Comparison of ENCODE assay signal across 18 mouse cellular contexts in the genomic region with DNA sequence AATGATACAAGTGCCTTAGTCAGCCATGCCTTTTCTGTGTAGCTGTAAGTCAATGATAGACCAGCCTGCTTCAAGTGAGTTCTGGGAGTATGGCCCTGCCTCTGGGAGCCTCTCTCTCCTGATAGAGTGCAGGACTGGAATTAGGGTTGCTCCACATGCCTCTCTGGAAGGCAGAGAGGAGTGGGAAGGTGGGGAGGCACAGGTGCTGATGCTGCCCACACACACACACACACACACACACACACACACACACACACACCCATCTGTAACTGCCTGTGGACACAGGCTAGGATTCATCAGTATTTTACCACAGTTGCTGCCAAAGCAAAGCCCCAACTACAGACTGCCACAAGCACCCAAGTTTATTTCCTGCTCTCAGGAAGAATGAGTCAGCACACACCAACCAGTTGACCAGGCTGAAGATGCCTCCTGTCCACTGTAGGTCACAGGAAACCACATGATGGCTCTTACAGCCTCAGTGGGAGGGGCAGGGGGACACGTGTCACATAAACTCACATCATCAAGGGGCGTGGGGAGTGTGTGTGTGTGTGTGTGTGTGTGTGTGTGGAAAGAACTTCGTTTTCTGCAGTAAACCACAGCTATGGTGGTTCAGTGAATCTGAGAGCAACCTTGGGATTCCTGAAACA. TPM values are rescaled to one million over a fixed set of nuclear protein-coding genes. Genes with fewer than 3 reads are reported as not detected.
DNase-seq lines count a peak whose midpoint lies in the region; ATAC-seq and TF ChIP-seq lines count a peak whose summit lies in the region.
"Had no signal": no experiment of that assay in that cellular context is flagged by ENCODE, and none has a peak within 500 bp of the region (broad histone marks: within the 10 kb centered on the region; RNA-seq: fewer than 3 reads in every experiment).

No protein-coding gene starts in this region.

- no peak overlapping the region for H3K9ac ChIP-seq in heart, embryonic 12.5 days
- H3K9ac ChIP-seq in liver, adult 2 months (ENCODE audit: low read depth, low read length) = no peak overlapping the region
- H3K9ac ChIP-seq: forebrain, embryonic 13.5 days; liver, embryonic 13.5 days had no signal

- WGBS in heart, embryonic 12.5 days = 52% methylated on average over 3 of the region's 3 CpGs
- WGBS in liver, adult 2 months = 61% methylated on average over 3 of the region's 3 CpGs
- WGBS in thymus, adult 2 months = 9% methylated on average over 3 of the region's 3 CpGs

- no peak for DNase-seq in heart, postnatal 25 days (ENCODE audit: low spot score)
- peak; percentile 67 for DNase-seq in adipocyte (ENCODE audit: low spot score)
- DNase-seq in liver, adult 2 months (ENCODE audit: extremely low read depth, low read depth, low spot score) = peak; percentile 33
- no peak for DNase-seq in gastrocnemius, postnatal 10 days
- no peak for DNase-seq in thymus, adult 2 months
- DNase-seq: kidney, adult 2 months; layer of hippocampus, postnatal 36 days; liver, embryonic 13.5 days; thymus, postnatal 14 days had no signal

- no peak for TF ChIP-seq CTCF in liver, adult 2 months (IDR thresholded peaks at IDR 0.05; ENCODE audit: low read depth, low read length)
- no peak for TF ChIP-seq CTCF in thymus, adult 2 months (IDR thresholded peaks at IDR 0.05; ENCODE audit: borderline replicate concordance, control insufficient read depth, extremely low read depth, insufficient read depth, low read length, poor library complexity)

- no peaks in the 10 kb centered on the region for H3K79me2 ChIP-seq in liver, adult 2 months (ENCODE audit: control insufficient read depth, insufficient read depth, low read length)

- intact Hi-C loops in heart, postnatal 25 days (cut with DNase I) = no loop called here

- no peak overlapping the region for H3K4me3 ChIP-seq in heart, embryonic 12.5 days
- H3K4me3 ChIP-seq in liver, adult 2 months (ENCODE audit: insufficient read depth, low read depth, low read length) = no peak overlapping the region
- no peak overlapping the region for H3K4me3 ChIP-seq in thymus, adult 2 months (ENCODE audit: control insufficient read depth, insufficient read depth, low read length)
- H3K4me3 ChIP-seq: forebrain, embryonic 13.5 days; heart, adult 2 months; liver, embryonic 13.5 days had no signal

- no peak overlapping the region for H3K4me2 ChIP-seq in heart, embryonic 12.5 days
- H3K4me2 ChIP-seq: forebrain, embryonic 13.5 days; liver, embryonic 13.5 days had no signal

- no peaks in the 10 kb centered on the region for H3K36me3 ChIP-seq in heart, embryonic 12.5 days
- no peaks in the 10 kb centered on the region for H3K36me3 ChIP-seq in liver, adult 2 months (ENCODE audit: control insufficient read depth, insufficient read depth, low read length)
- H3K36me3 ChIP-seq in thymus, adult 2 months (ENCODE audit: control insufficient read depth, insufficient read depth, low read length) = no peaks in the 10 kb centered on the region
- H3K36me3 ChIP-seq: G1E; liver, embryonic 13.5 days had no signal

- TF ChIP-seq POLR2A in liver, adult 2 months (IDR thresholded peaks at IDR 0.05; ENCODE audit: extremely low read depth, insufficient read depth, low read length) = no peak
- TF ChIP-seq POLR2A in thymus, adult 2 months (IDR thresholded peaks at IDR 0.05; ENCODE audit: control insufficient read depth, extremely low read depth, insufficient read depth, low read length, poor library complexity) = no peak

- H3K27ac ChIP-seq in heart, embryonic 12.5 days (ENCODE audit: poor library complexity, severe bottlenecking) = 0 out of 2 replicates have a peak overlapping the region, but pooled peaks have one; percentile 18
- H3K27ac ChIP-seq in liver, adult 2 months (replicated peaks; ENCODE audit: insufficient read depth, low read depth, low read length) = no peak overlapping the region
- no peak overlapping the region for H3K27ac ChIP-seq in thymus, adult 2 months (ENCODE audit: control insufficient read depth, insufficient read depth, low read length)
- H3K27ac ChIP-seq: forebrain, embryonic 13.5 days; heart, adult 2 months; liver, embryonic 13.5 days had no signal

- no peaks in the 10 kb centered on the region for H3K27me3 ChIP-seq in heart, embryonic 12.5 days (replicated peaks)
- no peaks in the 10 kb centered on the region for H3K27me3 ChIP-seq in liver, adult 2 months (ENCODE audit: control insufficient read depth, insufficient read depth, low read length)
- no peaks in the 10 kb centered on the region for H3K27me3 ChIP-seq in thymus, adult 2 months (ENCODE audit: control insufficient read depth, insufficient read depth, low read length)
- H3K27me3 ChIP-seq: forebrain, embryonic 13.5 days; liver, embryonic 13.5 days had no signal

- no peaks in the 10 kb centered on the region for H3K9me3 ChIP-seq in heart, embryonic 12.5 days (replicated peaks)
- H3K9me3 ChIP-seq: forebrain, embryonic 13.5 days; liver, embryonic 13.5 days had no signal

- ATAC-seq in heart, embryonic 12.5 days (ENCODE audit: insufficient number of reproducible peaks, low FRiP score) = no peak
- peak; percentile 80 for ATAC-seq in monocyte, adult 5-6 weeks (replicated peaks; ENCODE audit: insufficient number of reproducible peaks, low FRiP score, low TSS enrichment, poor library complexity, severe bottlenecking)
- no peak for ATAC-seq in CD4-positive, CD25-positive, alpha-beta regulatory T cell, adult 4 months
- ATAC-seq: forebrain, embryonic 13.5 days had no signal

- H3K4me1 ChIP-seq in heart, embryonic 12.5 days (replicated peaks) = peaks cover 12% of the 10 kb centered on the region
- no peaks in the 10 kb centered on the region for H3K4me1 ChIP-seq in liver, adult 2 months (ENCODE audit: control insufficient read depth, insufficient read depth, low read length)
- no peaks in the 10 kb centered on the region for H3K4me1 ChIP-seq in thymus, adult 2 months (replicated peaks; ENCODE audit: control insufficient read depth, insufficient read depth, low read length)
- H3K4me1 ChIP-seq: forebrain, embryonic 13.5 days; liver, embryonic 13.5 days had no signal

RNA-seq across cellular contexts. Expression of a gene that starts 3.7 kb away (rescaled TPM):
- not detected in 2 replicates for polyA plus RNA-seq in heart, embryonic 12.5 days (2016; fragmentation: Nextera tagmentation; extraction: Ambion mirVana)
- not detected for total RNA-seq in heart, postnatal 25 days (2021)
- total RNA-seq in liver, adult 2 months (2014; rRNA removed) = 0.20 TPM in 1 of 2 replicates, not detected in the other
- 0.24 and 0.49 TPM in 2 replicates for polyA plus RNA-seq in liver, adult 2 months (2012; rRNA removed)
- total RNA-seq in monocyte, adult 5-6 weeks (2017) = 3.5 TPM in 1 of 3 replicates, not detected in the others
- not detected for polyA plus RNA-seq in CD4-positive, CD25-positive, alpha-beta regulatory T cell, adult 4 months (2017; shearing (Covaris generic))
- total RNA-seq in gastrocnemius, postnatal 10 days (2021) = not detected
- 2.1 and 5.8 TPM in 2 replicates for polyA plus RNA-seq in thymus, adult 2 months (2012; rRNA removed)
- total RNA-seq: G1E; heart, adult 2 months; layer of hippocampus, postnatal 36 days had no signal
- polyA plus RNA-seq: cortical plate, adult 2 months; forebrain, embryonic 13.5 days; G1E; heart, adult 2 months; neural tube, embryonic 11.5 days; small intestine, adult 2 months had no signal

RNA-seq across cellular contexts. Expression of a gene that starts 24.4 kb away (rescaled TPM):
- polyA plus RNA-seq in heart, embryonic 12.5 days (2016; fragmentation: Nextera tagmentation; extraction: Ambion mirVana) = not detected in 2 replicates
- total RNA-seq in heart, postnatal 25 days (2021) = 1 to 10 TPM; 1.1 to 1.2 TPM
- 6.6 and 7.4 TPM in 2 replicates for total RNA-seq in liver, adult 2 months (2014; rRNA removed)
- polyA plus RNA-seq in liver, adult 2 months (2012; rRNA removed) = 2.9 and 3.4 TPM in 2 replicates
- 282 to 497 TPM (median 452 TPM) in 3 replicates for total RNA-seq in monocyte, adult 5-6 weeks (2017)
- polyA plus RNA-seq in CD4-positive, CD25-positive, alpha-beta regulatory T cell, adult 4 months (2017; shearing (Covaris generic)) = not detected
- under 1 TPM; 0.34 to 0.47 TPM for total RNA-seq in gastrocnemius, postnatal 10 days (2021)
- polyA plus RNA-seq in thymus, adult 2 months (2012; rRNA removed) = 0.91 and 1.3 TPM in 2 replicates
- polyA plus RNA-seq: forebrain, embryonic 13.5 days; G1E had no signal

RNA-seq across cellular contexts. Expression of a gene that starts 31.1 kb away (rescaled TPM):
- polyA plus RNA-seq in heart, embryonic 12.5 days (2016; fragmentation: Nextera tagmentation; extraction: Ambion mirVana) = 0.89 and 0.98 TPM in 2 replicates
- total RNA-seq in heart, postnatal 25 days (2021) = 1 to 10 TPM; 1.0 to 1.2 TPM
- 1.0 and 1.2 TPM in 2 replicates for total RNA-seq in liver, adult 2 months (2014; rRNA removed)
- 0.35 and 0.46 TPM in 2 replicates for polyA plus RNA-seq in liver, adult 2 months (2012; rRNA removed)
- total RNA-seq in monocyte, adult 5-6 weeks (2017) = 53.2 to 124 TPM (median 94.6 TPM) in 3 replicates
- under 1 TPM in 1 of 2 experiments, not detected in 1; 0.34 TPM for polyA plus RNA-seq in CD4-positive, CD25-positive, alpha-beta regulatory T cell, adult 4 months (2017; shearing (Covaris generic))
- under 1 TPM; 0.35 to 0.47 TPM for total RNA-seq in gastrocnemius, postnatal 10 days (2021)
- polyA plus RNA-seq in thymus, adult 2 months (2012; rRNA removed) = 0.78 and 1.1 TPM in 2 replicates
- total RNA-seq: layer of hippocampus, postnatal 36 days had no signal
- polyA plus RNA-seq: G1E had no signal

RNA-seq across cellular contexts. Expression of a gene that starts 36.4 kb away (rescaled TPM):
- polyA plus RNA-seq in heart, embryonic 12.5 days (2016; fragmentation: Nextera tagmentation; extraction: Ambion mirVana) = 0.42 and 0.87 TPM in 2 replicates
- 1 to 10 TPM; 1.4 to 2.2 TPM for total RNA-seq in heart, postnatal 25 days (2021)
- 5.6 and 7.9 TPM in 2 replicates for total RNA-seq in liver, adult 2 months (2014; rRNA removed)
- 3.5 and 4.9 TPM in 2 replicates for polyA plus RNA-seq in liver, adult 2 months (2012; rRNA removed)
- total RNA-seq in monocyte, adult 5-6 weeks (2017) = 183 to 300 TPM (median 291 TPM) in 3 replicates
- under 1 TPM in 1 of 2 experiments, not detected in 1; 0.54 TPM for polyA plus RNA-seq in CD4-positive, CD25-positive, alpha-beta regulatory T cell, adult 4 months (2017; shearing (Covaris generic))
- 1 to 10 TPM in 1 of 2 experiments, under 1 TPM in 1; 0.96 to 1.4 TPM for total RNA-seq in gastrocnemius, postnatal 10 days (2021)
- polyA plus RNA-seq in thymus, adult 2 months (2012; rRNA removed) = 15.3 and 19.9 TPM in 2 replicates
- polyA plus RNA-seq: G1E had no signal

RNA-seq across cellular contexts. Expression of a gene that starts 50.7 kb away (rescaled TPM):
- polyA plus RNA-seq in heart, embryonic 12.5 days (2016; fragmentation: Nextera tagmentation; extraction: Ambion mirVana) = not detected in 2 replicates
- total RNA-seq in heart, postnatal 25 days (2021) = not detected
- total RNA-seq in liver, adult 2 months (2014; rRNA removed) = not detected in 2 replicates
- not detected in 2 replicates for polyA plus RNA-seq in liver, adult 2 months (2012; rRNA removed)
- not detected in 3 replicates for total RNA-seq in monocyte, adult 5-6 weeks (2017)
- not detected for polyA plus RNA-seq in CD4-positive, CD25-positive, alpha-beta regulatory T cell, adult 4 months (2017; shearing (Covaris generic))
- under 1 TPM in 1 of 2 experiments, not detected in 1; 0.56 TPM for total RNA-seq in gastrocnemius, postnatal 10 days (2021)
- 0.42 and 0.90 TPM in 2 replicates for polyA plus RNA-seq in thymus, adult 2 months (2012; rRNA removed)
- total RNA-seq: heart, adult 2 months; layer of hippocampus, postnatal 36 days had no signal
- polyA plus RNA-seq: cortical plate, adult 2 months; forebrain, embryonic 13.5 days; G1E; liver, embryonic 13.5 days; neural tube, embryonic 11.5 days; small intestine, adult 2 months had no signal

Comparison
In these comparisons a context has a peak if more than half of its experiments do, and no peak if none do; other contexts are left out.
1. DNase-seq: peak in adipocyte (single experiment) and liver, adult 2 months (single experiment); none in heart, postnatal 25 days (single experiment), gastrocnemius, postnatal 10 days (single experiment) and thymus, adult 2 months (single experiment).
2. RNA of a gene that starts 24.4 kb away (total RNA-seq): 282 to 497 TPM in monocyte, adult 5-6 weeks; 6.6 to 7.4 TPM in liver, adult 2 months, 1.1 to 1.2 TPM in heart, postnatal 25 days and 0.34 to 0.47 TPM in gastrocnemius, postnatal 10 days; every median in the first group is over 10 times any median in the second.
3. RNA of a gene that starts 31.1 kb away (total RNA-seq): 53.2 to 124 TPM in monocyte, adult 5-6 weeks; 1.0 to 1.2 TPM in heart, postnatal 25 days, 1.0 to 1.2 TPM in liver, adult 2 months and 0.35 to 0.47 TPM in gastrocnemius, postnatal 10 days; every median in the first group is over 10 times any median in the second.